Mouse (Mus musculus) cortical plate, adult 2 months (tissue): ENCODE data around the gene Sys1.

Source experiments
- CTCF ChIP-seq: fragments of 200-500 bp; IDR thresholded peaks from 2 replicates; pipeline ENCODE4 v1.5.1; 2011; ENCODE audit warnings: mild to moderate bottlenecking, control low read depth, low read length; ENCODE audit not compliant: insufficient read depth; ENCODE audit errors: extremely low read depth
- POLR2A ChIP-seq: fragments of 200-500 bp; IDR thresholded peaks from 2 replicates; pipeline ENCODE4 v1.6.1; 2011; ENCODE audit warnings: mild to moderate bottlenecking, low read length, control low read depth; ENCODE audit not compliant: insufficient read depth; ENCODE audit errors: extremely low read depth

- TF ChIP-seq CTCF (no peak), POLR2A (no peak)
Observed at GRCm38 (mm10) chr2:164428451-164428850, 28.3 kb upstream of the Sys1 start.
